Mouse (Mus musculus) left cerebral cortex, adult 9 months (tissue): Measurements from ENCODE around the gene Lpin2.
A peak's percentile ranks its signal among the peaks of the same experiment; 100 is the strongest.

Experiments used
- DNase-seq, 2 experiments: peaks; one replicate each; pipeline ENCODE4 v3.0.0; 2022; ENCODE audit warnings: low spot score in 2 of 2

Lpin2 gene

DNA sequence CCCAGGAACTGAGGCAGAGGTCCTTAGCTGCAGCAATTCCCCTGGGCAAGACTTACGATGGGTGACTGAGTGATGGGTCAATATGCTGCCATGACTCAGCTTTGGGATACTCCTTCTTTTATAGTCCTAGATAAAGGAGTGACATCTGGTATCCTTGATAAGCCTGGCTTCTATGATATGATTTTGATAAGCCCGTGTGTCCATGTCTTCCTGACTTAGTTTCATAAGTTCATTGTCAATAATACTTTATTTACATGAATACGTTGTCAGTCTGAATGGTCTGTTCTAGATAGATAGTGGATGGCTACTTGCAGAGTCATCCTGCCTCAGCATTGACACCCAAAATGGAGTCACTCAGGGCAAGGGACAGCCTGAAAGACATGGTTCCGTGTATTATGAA is 11.2 kb upstream of the Lpin2 start:
- no peak for DNase-seq

DNA sequence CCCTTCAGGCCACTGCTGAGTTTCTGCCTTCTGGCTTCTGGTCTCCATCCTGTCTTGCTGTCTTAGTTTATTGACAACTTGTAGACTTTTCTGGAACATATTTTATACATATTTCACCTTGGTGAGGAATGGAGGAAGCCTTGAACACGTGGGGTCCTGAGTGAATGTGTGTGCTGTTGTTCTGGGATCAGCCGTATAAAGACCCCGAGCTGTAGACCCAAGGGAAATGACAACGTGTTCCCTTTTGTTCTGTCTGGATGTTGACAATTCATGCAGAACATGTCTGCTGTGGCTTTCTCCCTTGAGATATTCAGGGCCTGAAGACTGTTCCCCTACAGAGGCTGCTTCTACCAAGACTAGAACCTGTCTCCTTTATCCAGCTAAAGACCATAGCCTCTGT is 5.0 kb upstream of the Lpin2 start:
- DNase-seq, result no peak

DNA sequence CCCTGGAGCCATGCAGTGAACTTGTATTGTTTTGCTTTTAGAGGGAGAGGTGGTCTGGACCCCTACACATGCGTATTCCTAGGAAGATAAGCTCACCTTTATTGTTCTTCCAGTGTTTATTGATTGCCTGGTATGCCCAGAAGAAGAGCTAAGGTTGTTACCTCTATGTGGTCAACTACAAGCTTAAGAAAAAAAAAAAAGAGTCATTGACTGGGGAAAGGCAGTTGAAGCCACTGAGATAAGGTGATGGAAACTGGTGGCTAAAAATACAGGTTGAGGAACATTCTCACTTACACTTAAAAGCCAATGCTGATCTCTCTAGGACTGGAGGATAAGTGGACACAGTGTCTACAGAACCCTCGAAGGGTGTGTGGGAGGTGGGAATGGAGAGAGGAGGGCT is 4.4 kb upstream of the Lpin2 start:
- no peak for DNase-seq

DNA sequence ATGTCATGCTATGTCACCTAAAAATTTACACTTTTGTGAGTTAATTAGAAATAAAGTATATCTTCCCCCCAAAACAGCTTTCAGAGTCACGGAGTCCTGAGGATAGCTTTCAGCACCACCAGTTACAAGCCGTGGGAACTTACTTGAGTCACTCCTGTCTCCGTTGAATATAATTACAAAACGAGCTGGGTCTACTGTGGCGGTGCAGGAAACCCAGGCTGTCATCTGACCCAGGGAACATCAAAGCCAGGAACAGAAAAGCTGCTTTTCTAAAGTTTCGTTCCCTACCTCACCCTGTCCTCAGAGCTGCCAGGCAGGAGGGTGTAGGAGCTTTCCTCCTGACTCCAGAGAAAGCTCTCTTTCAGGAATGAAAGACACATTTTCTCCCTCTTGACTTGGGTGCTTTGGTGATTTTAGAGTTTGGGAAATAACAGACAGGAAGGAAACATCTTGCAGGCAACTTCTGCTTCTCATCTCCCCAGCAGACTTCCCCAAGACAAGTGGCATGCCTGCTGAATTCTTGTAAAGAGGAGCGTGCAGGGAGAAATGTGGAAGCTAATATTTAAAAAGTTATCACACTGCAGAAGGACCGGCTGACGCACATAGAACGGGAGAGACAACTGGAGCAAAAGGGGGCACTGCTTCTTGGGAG is 3.7 kb upstream of the Lpin2 start:
- DNase-seq, result no peak

DNA sequence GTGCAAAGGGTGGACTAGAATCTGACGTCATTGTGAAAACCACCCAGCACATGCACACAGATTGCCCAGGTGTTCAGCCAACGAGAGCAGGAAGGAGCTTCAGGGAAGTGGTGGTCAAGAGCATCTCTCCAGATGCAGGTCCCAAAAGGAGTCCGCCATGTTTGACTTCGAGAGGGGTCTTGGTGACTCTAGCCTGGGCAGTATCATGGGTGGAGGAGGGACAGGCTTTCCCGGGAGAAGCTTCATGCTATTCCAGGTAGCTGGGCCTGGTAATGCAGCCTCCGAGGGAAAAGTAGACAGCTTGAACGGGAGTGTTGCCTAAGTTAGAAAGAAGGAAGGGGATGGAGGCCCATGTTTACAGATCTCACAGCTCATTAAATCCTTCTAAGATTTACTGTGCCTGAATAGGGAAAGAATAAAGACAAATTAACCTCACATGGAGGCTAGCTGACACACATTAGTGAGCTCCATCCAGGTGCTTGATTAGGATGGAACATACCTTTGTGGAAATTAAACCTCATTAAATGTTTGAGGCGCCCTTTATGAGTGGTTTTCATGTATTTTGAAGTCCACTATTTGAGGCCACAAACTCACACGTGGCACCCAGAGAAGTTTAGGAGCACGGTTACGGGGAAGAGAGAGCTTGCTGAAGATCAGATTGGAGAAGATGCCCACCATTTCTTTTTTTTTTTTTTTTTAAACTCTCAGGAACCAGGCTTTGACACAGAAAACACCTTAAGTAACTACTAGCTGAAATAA is 2.6 kb upstream of the Lpin2 start:
- no peak for DNase-seq

DNA sequence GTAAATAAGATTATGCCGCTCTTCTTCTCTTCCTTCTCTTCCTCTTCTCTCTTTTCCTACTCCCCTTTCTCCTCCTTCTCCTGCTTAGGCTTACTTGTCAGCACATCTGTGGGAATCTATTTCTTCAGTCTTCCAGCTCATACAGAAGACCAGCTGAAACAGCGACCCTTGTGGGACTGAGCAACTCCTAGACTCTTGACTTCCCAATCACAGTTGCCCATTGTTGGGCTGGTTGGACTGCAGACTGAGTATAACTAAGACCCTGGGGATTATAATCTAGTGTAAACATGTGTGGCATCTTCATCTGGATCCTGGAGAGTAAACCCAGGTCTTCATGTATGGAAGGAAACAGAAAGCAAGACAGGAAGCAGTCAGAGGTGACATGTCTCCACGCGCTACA is 1.8 kb upstream of the Lpin2 start:
- no peak for DNase-seq

DNA sequence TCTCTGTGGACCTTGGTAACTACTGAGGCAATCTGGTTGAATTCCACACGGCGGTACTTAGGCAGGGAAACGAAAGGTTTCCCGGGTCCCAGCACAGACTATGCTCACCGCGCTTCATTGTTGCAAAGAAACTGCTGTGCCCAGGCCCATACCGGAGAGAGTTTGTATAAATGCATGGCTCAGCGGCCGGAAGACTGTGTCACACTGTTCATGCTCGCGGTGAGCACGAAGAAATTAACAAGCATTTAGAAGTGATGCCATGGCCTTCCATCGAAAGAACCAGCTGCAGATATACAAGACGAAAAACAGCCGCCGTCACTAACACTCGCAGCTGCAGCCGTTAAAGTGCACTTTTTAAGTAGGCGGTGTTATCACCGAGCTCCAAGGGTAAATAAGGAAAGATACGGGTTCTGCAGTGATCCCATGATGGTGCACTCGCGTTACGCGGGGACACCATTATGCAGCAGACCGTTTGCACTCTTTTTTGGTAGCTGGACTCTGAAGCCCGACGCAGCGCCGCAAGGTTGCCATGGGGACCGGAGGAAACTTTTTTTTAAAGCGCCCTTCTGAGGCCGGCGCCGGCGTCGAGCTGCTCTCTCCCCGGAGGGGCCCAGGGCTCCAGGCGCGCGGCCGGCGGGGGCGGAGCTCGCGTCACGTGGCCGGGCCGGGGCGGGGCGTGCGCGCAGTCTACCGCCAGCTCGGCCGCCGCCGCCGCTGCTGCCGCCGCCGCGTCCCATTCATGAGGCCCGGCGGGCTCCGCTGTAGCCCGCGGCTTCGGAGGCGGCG is 704 bp downstream of the Lpin2 start:
- DNase-seq, result peak; percentile 77 to 89

DNA sequence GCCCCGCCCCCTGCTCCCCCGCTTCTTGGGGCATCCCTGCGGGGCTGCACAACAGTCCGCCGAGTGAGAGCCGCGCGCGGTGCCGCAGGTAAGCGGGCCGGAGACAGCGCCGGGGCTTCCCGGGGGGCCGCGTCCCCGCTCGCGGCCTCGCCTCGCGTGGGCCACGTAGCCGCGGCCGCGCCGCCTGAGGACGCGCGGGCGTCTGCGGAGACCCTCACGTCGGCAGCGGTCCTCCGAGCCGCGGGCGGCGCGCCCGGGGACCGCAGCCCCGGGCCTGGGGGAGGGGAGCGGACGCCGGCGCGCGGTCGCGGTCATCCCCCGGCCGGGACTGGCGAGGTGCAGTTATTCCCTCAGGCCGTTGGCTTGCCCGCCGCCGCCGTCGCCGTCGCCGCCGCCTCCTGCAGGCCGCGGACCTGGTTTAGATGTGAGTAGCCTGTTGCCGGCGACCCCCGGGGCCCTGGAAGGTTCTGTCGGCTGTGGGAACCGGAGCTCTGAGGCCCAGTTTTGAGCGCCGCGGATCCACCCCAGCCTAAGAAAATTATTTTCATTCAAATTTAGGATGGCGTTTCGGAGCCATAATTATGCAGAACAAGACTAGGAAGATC is 1.4 kb downstream of the Lpin2 start:
- peak in 1 of 2 experiments; percentile 23 for DNase-seq

DNA sequence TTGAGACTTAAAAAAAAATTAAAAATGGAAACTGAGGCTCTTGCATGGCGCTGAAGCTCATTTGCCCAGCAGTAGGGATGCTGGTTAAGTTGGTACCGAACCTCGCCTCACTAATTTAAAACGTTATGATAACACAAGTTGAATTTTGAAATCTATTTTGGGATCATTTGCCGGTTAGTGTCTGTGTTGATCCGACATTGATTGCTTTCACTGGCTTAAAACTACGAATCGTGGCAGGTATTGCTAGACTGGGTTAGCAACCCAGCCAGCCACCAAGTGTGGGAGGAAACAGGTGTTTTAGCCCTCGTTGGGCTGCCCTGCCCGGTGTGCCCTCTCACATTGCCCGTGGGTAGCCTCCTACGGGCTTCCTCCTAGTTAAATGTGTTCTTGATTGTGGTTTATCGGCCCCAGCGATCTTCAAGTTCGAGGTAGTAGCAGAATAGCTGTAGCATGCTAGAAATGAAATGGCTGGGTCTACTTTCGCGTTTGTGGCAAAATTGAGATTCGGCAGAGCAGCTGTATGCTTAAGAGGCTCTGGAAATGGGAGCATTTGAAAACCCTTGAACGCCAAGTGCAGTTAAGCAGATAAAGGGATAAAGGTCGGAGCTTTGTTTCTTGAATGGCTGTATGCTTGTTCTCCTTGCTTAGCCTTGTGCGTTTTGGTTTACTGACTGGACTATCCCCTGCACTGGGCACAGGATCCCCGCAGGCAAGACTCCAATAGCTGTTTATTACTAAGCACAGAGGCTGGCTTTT is 2.2 kb downstream of the Lpin2 start:
- peak in 1 of 2 experiments; percentile 17 for DNase-seq

DNA sequence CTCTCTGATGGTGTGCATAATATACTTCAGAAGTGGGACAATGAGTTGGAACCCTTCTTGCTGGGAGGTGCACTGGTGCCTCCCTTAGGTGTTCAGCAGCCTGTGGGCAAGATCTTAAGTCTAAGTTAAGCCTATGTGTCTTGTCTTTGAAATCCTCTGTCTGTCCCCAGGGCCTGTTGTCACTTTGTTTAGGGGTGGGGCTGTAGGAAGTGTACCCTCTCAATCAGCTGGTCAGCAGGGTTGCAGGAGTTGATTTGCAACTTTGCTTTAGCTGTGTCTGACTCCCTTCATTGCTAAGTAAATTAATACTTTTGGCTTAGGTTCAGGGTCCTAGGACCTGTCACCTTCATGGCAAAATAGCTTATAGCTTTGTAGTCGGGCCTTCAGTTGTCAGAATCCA is 3.0 kb downstream of the Lpin2 start:
- DNase-seq, result no peak

DNA sequence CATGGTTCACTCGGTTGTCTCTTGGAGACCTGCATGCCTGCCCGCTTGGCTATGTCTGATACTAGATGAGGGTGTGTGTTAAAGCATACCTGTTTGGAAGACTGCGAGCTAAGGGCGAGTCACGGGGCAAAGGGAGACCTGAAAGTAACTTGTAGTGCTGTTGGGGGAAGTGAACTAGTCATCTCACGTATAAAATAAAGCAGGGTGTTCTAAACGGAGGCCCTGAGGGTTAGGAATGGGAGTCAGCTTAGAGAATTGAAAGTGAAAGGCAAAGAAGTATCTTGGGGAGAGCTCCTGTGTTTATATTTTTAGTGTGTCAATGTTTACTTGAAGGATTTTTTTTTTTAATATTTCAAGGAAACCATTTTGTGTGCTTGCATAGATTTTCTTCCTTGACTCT is 8.2 kb downstream of the Lpin2 start:
- DNase-seq, result no peak

DNA sequence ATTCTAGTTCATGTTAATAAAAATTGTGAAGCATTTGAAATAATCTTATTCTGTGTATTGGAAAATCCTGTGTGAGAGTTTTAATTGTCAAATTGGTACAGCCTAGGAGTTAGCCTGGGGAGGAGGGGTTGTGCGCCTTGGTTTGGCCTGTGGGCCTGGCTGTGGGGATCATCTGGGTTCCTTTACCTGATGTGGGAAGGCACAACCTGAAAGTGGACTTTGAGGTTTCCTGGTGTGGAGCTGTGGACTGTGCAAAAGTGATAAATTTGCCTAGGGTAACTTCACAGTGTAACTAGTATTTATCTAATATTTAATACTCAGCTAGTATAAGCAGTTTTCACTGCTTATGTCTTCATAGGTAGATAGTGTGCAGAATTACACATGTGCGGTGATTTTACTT is 8.7 kb downstream of the Lpin2 start:
- no peak for DNase-seq

DNA sequence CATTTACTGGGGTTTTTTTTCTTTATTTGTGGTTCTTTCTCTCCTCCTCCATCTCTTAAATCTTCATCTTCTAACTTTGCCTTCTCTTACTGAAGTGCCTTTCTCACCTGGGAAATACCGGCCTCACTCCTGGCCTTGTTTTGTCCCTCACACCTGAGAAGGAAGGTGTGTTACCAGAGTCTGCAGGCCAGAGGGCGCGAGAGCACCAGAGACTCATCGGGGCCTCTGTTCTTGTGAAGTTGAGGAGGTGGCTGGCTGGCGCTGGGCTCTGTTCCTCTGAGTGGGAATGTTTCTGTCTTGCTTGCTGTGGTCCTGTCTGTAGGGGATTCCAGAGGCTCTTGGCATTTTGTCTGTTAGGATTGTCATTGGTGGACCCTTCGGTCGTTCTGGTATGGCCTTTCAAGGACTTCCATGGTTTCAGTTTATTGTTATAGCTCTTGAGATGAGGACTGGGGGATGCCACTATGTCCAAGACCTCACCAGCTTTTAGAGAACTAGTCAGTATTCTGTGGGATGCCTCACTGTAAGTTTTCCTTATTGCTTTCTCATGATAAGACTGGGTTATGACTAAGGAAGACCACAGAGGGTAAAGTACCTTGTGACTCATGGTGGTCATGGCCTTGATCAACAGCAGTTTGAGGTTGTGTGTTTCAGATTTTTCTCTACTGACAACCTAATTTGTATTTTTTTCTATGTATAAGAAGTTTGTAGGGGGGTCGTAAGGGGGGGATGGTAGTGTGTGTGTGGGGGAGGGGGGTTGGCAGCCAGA is 9.5 kb downstream of the Lpin2 start:
- DNase-seq, result no peak

DNA sequence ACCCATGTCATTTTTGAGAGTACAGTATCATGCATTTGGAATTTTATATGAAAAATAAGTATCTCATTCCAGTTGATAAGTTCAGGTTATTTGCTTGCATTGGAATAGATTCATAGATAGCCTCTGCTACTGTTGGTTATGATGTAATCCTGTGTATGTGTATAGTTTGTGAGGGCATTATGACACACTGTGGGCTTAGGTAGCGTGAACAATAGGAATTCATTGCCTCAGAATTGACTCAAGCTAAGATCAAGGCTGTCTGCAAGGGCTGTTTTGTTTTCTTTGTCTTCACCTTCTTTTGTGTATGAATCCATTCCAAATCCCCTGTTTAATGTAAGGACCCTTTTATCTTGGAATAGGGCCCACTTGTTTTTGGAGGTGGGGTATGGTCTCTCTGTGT is 10.7 kb downstream of the Lpin2 start:
- no peak for DNase-seq

DNA sequence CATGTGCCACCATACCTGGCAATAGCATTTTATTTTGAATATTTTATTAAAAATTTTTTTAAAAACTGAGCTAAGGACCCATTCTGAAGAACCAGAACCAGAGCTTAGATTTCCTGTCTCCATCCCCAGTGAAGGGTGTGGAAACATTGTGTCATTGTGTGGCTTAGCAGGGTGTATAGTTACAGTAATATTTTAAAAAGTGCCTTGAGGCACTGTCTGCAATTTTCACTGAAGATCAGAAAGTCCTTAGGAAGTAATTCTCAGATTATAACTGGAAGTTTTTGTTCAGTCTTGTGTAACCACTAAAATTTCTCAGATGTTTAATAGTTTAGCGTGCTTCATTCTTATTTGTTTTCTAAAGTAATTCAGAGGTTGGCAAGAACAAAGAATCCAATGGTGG is 11.1 kb downstream of the Lpin2 start:
- DNase-seq, result no peak

DNA sequence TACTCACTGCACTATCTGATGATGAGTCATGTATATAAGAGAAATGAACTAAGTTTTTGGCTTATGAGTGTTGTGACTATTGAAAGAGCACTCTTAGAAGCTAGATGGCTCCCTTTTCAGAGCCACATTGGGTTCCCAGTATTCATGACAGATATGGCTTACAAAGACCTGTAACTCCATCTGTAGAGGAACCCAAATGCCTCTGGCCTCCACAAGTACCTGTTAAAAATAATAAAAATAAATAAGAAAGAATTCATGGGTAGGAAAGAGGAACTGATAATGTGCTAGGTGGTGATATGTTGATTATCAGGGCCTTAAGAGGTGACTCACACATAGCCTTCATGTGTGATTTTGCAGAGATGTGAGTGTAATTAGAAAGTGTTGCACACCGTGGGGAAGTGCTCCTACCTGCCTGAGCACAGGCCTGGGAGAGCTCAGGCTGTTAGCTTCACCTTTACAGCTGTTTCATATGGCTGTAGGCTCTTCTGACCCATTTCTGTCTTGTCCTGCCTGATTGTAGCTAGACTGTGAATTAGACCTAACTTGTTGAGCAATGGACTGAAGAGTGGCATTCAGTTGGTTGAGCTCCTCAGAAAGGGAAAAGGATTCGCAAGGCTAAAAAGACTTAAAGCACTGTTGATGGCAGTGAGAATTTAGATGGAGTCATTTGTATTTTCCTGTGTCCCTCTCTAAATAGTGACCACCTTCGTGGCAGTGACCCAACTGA is 12.7 kb downstream of the Lpin2 start:
- no peak for DNase-seq

DNA sequence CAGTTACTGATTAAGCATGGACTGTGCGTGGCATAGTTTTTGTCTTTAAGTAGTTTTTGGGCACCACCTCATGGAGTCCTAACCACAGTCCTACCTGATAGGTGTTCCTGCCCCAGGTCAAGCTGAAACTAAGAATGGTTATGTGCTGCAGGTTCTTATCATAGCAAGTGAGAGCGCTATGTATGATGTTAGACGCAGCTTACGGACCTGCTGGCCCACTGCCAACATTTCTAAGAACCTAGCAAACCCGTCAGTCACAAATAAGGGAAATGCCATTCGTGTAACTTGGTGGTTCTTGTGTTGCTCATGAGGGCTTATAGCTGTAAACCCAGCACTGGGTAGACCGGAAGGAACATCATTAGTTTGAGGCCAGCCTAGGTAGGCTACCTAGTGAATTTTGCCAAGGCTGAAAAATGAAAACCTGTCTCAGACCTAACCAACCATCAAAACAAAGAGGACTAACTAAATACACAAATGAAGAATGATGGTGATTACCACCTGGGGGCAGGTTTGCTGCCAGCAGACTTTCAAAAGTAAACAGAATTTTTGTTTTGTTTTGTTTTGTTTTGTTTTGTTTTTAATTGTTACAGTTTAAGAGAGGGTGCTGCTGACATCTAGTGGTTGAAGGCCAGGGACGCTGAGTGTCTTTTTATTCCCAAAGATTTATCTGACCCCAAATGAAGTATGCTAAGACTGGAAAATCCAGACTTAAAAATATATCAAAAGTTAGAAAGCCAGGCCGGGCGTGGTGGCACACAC is 13.5 kb downstream of the Lpin2 start:
- DNase-seq, result no peak

DNA sequence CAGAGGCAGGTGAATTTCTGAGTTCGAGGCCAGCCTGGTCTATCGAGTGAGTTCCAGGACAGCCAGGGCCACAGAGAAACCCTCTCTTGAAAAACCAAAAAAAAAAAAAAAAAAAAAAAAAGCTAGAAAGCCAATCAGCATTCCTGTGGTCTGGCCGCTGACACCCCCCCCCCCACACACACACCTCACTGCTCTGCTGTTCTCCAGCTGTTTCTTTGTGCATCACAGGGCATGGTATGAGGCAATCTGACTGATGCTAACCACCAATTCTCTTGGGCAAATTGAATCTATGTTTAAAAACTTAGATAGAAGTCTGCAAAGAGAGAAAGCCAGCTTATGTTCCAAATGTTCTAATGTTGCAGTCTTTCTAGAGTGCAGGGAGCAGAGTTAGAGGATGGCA is 14.1 kb downstream of the Lpin2 start:
- no peak for DNase-seq

DNA sequence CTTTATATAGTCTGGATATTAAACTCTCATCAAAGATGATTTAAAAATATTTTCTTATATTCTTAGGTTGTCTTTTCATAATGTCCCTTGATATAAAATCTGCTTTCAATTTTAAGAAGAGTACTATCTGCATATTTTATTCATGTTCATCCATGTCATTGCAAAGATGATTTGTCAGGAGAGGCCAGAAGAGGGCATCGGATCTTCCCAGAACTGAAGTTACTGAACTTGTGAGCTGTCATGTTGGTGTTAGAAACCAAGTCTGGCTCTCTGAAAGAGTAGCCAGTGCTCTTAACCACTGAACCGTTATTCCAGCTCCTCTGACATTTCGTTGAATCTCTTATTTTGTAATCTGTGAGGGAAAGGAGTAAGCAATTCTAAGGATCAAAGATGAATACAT is 17.0 kb downstream of the Lpin2 start:
- DNase-seq, result no peak

DNA sequence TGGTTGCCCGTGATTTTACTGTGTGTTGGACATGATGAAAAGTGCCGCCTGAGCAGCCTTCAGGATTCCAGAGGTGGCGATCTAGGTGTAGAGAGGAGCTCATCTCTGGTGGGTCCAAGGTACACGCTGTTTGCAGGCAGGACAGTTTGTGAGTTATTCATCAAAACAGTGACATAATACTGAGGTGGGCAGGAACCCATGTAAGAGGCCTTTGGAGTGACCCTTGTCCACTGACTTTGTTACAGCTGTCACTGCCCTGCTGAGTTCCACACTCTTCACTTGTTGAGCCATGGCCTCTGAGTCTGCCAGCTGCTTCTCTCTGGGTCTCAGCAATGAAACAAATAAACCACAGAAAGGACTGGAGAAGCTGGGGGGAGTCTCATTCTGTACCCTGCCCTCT is 19.8 kb downstream of the Lpin2 start:
- DNase-seq, result no peak
